Mouse (Mus musculus): Measurements from ENCODE around the gene Map3k7cl.

DNA sequence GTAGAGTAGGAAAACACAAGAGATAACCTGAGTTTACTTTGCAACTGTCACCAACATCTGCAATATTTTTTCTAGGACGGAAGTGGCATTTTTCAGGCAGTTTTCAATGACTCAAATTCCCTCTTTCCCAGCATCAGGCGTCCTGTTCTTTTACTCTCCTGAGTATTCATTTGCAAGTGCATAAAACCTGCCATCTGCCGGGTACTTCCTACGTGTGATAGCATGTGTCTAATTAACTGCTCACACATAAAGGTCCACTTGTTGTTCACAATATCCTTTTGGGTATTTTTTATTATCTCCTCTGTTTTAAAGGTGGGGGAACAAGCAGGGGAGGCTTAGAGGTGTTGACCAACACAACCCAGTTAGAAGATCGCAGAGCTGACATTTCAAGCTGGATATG lies 41.4 kb upstream of the Map3k7cl start:
- no peak for TF ChIP-seq CTCF (conservative IDR thresholded peaks at IDR 0.05; ENCODE audit: insufficient read depth, insufficient read length, low read depth, low read length)
- TF ChIP-seq POLR2A (IDR thresholded peaks at IDR 0.05; ENCODE audit: low read depth, low read length), result no peak
